Mouse (Mus musculus): ENCODE measurements around the gene Mrs2. TPM values are rescaled to one million over a fixed set of nuclear protein-coding genes. Genes with fewer than 3 reads are reported as not detected.

Gene Mrs2
- polyA plus RNA-seq, 1 experiment from 2014 or later = 17.3 TPM

GRCm38 (mm10) chr13:25022386-25022785, 2.2 kb upstream of the Mrs2 start:
- no peaks in the 10 kb centered on the region for H3K36me3 ChIP-seq (replicated peaks)
- H3K27ac ChIP-seq = no peak overlapping the region
- peaks cover 20% of the 10 kb centered on the region for H3K4me1 ChIP-seq
- H3K27me3 ChIP-seq (replicated peaks) = no peaks in the 10 kb centered on the region
- WGBS = 77% methylated on average over 4 of the region's 4 CpGs
- H3K9ac ChIP-seq = no peak overlapping the region
- H3K4me2 ChIP-seq = no peak overlapping the region
- no peak for ATAC-seq (replicated peaks)
- no peak overlapping the region for H3K4me3 ChIP-seq
- H3K9me3 ChIP-seq = no peaks in the 10 kb centered on the region

GRCm38 (mm10) chr13:25020540-25020892, 337 bp upstream of the Mrs2 start:
- Histone ChIP-seq H3K9ac (peak overlapping the region; percentile 87; the same call in 1 of the 2 replicates), H3K4me2 (peak overlapping the region; percentile 64), H3K27ac (peak overlapping the region; percentile 84), H3K27me3 (replicated peaks) (no peaks in the 10 kb centered on the region), H3K4me3 (peak overlapping the region; percentile 89), H3K4me1 (peaks cover 20% of the 10 kb centered on the region), H3K36me3 (replicated peaks) (no peaks in the 10 kb centered on the region), H3K9me3 (no peaks in the 10 kb centered on the region)
- WGBS = 53% methylated on average over 4 of the region's 4 CpGs
- peak; percentile 51 for ATAC-seq (replicated peaks)

GRCm38 (mm10) chr13:25018316-25018715, 1.9 kb downstream of the Mrs2 start:
- 92% methylated on average over 9 of the region's 9 CpGs for WGBS
- ATAC-seq (replicated peaks) = no peak
- H3K9ac ChIP-seq = no peak overlapping the region
- H3K36me3 ChIP-seq (replicated peaks) = no peaks in the 10 kb centered on the region
- H3K27me3 ChIP-seq (replicated peaks) = no peaks in the 10 kb centered on the region
- H3K4me3 ChIP-seq = no peak overlapping the region
- H3K27ac ChIP-seq = no peak overlapping the region
- peak overlapping the region; percentile 64; the same call in 1 of the 2 replicates for H3K4me2 ChIP-seq
- H3K4me1 ChIP-seq = peaks cover 20% of the 10 kb centered on the region
- no peaks in the 10 kb centered on the region for H3K9me3 ChIP-seq

GRCm38 (mm10) chr13:25007115-25007514, 13.1 kb downstream of the Mrs2 start:
- no peaks in the 10 kb centered on the region for H3K27me3 ChIP-seq (replicated peaks)
- no peak overlapping the region for H3K9ac ChIP-seq
- no peak overlapping the region for H3K4me3 ChIP-seq
- ATAC-seq (replicated peaks) = no peak
- H3K36me3 ChIP-seq (replicated peaks) = peaks cover 17% of the 10 kb centered on the region
- no peak overlapping the region for H3K27ac ChIP-seq
- H3K4me1 ChIP-seq = no peaks in the 10 kb centered on the region
- no peaks in the 10 kb centered on the region for H3K9me3 ChIP-seq
- no peak overlapping the region for H3K4me2 ChIP-seq
- WGBS = 87% methylated on average over 8 of the region's 8 CpGs

- no peak overlapping the region for H3K4me3 ChIP-seq
- H3K9me3 ChIP-seq = no peaks in the 10 kb centered on the region
- H3K27ac ChIP-seq = no peak overlapping the region
- H3K4me1 ChIP-seq = no peaks in the 10 kb centered on the region
- no peaks in the 10 kb centered on the region for H3K27me3 ChIP-seq (replicated peaks)
- H3K4me2 ChIP-seq = no peak overlapping the region
- H3K36me3 ChIP-seq (replicated peaks) = peaks cover 33% of the 10 kb centered on the region
- ATAC-seq (replicated peaks) = no peak
- H3K9ac ChIP-seq = no peak overlapping the region
Measured at GRCm38 (mm10) chr13:25002965-25003364, 17.2 kb downstream of the Mrs2 start.

- WGBS = 91% methylated on average over 2 of the region's 2 CpGs
- H3K27ac ChIP-seq = no peak overlapping the region
- H3K9me3 ChIP-seq = no peaks in the 10 kb centered on the region
- no peak overlapping the region for H3K4me2 ChIP-seq
- H3K4me3 ChIP-seq = no peak overlapping the region
- no peak for ATAC-seq (replicated peaks)
- no peaks in the 10 kb centered on the region for H3K4me1 ChIP-seq
- peaks cover 57% of the 10 kb centered on the region for H3K36me3 ChIP-seq (replicated peaks)
- no peaks in the 10 kb centered on the region for H3K27me3 ChIP-seq (replicated peaks)
- no peak overlapping the region for H3K9ac ChIP-seq
Measured at GRCm38 (mm10) chr13:24999538-24999937, 20.6 kb downstream of the Mrs2 start.

- no peak overlapping the region for H3K27ac ChIP-seq
- H3K36me3 ChIP-seq (replicated peaks) = peaks cover 56% of the 10 kb centered on the region
- no peak overlapping the region for H3K4me3 ChIP-seq
- H3K27me3 ChIP-seq (replicated peaks) = no peaks in the 10 kb centered on the region
- H3K4me1 ChIP-seq = no peaks in the 10 kb centered on the region
- ATAC-seq (replicated peaks) = no peak
- H3K9me3 ChIP-seq = no peaks in the 10 kb centered on the region
- no peak overlapping the region for H3K4me2 ChIP-seq
- H3K9ac ChIP-seq = no peak overlapping the region
- WGBS = 44% methylated on average over 2 of the region's 2 CpGs
Measured at GRCm38 (mm10) chr13:24993160-24993559, 27.0 kb downstream of the Mrs2 start.

GRCm38 (mm10) chr13:24989006-24989405, 31.2 kb downstream of the Mrs2 start:
- Histone ChIP-seq H3K27ac (no peak overlapping the region), H3K9me3 (no peaks in the 10 kb centered on the region), H3K36me3 (replicated peaks) (peaks cover 15% of the 10 kb centered on the region), H3K9ac (no peak overlapping the region), H3K4me1 (no peaks in the 10 kb centered on the region), H3K27me3 (replicated peaks) (no peaks in the 10 kb centered on the region), H3K4me2 (no peak overlapping the region), H3K4me3 (no peak overlapping the region)
- ATAC-seq (replicated peaks) = no peak
- WGBS = 80% methylated on average over 6 of the region's 6 CpGs

GRCm38 (mm10) chr13:24988391-24988790, 31.8 kb downstream of the Mrs2 start:
- no peaks in the 10 kb centered on the region for H3K27me3 ChIP-seq (replicated peaks)
- H3K4me1 ChIP-seq = no peaks in the 10 kb centered on the region
- H3K4me3 ChIP-seq = no peak overlapping the region
- no peak overlapping the region for H3K9ac ChIP-seq
- peaks cover 11% of the 10 kb centered on the region for H3K36me3 ChIP-seq (replicated peaks)
- WGBS = 43% methylated on average over 7 of the region's 7 CpGs
- ATAC-seq (replicated peaks) = peak; percentile 60
- H3K9me3 ChIP-seq = no peaks in the 10 kb centered on the region
- no peak overlapping the region for H3K4me2 ChIP-seq
- H3K27ac ChIP-seq = no peak overlapping the region

- Histone ChIP-seq H3K27me3 (replicated peaks) (no peaks in the 10 kb centered on the region), H3K27ac (0 out of 2 replicates have a peak overlapping the region, but pooled peaks have one; percentile 15), H3K9me3 (no peaks in the 10 kb centered on the region), H3K36me3 (replicated peaks) (peaks cover 6% of the 10 kb centered on the region), H3K4me3 (no peak overlapping the region), H3K9ac (no peak overlapping the region), H3K4me2 (no peak overlapping the region), H3K4me1 (no peaks in the 10 kb centered on the region)
- WGBS = 45% methylated on average over 2 of the region's 2 CpGs
- peak; percentile 61 for ATAC-seq (replicated peaks)
Measured at GRCm38 (mm10) chr13:24985435-24985834, 34.7 kb downstream of the Mrs2 start.

GRCm38 (mm10) chr13:24981031-24981430, 39.1 kb downstream of the Mrs2 start:
- no peak overlapping the region for H3K9ac ChIP-seq
- 92% methylated on average over 6 of the region's 6 CpGs for WGBS
- ATAC-seq (replicated peaks) = no peak

GRCm38 (mm10) chr13:24977820-24978342, 42.3 kb downstream of the Mrs2 start:
- Histone ChIP-seq H3K9ac (no peak overlapping the region), H3K4me2 (no peak overlapping the region), H3K27ac (no peak overlapping the region), H3K9me3 (no peaks in the 10 kb centered on the region), H3K4me1 (no peaks in the 10 kb centered on the region), H3K4me3 (no peak overlapping the region), H3K27me3 (replicated peaks) (no peaks in the 10 kb centered on the region), H3K36me3 (replicated peaks) (no peaks in the 10 kb centered on the region)
- WGBS = 84% methylated on average over 5 of the region's 5 CpGs
- ATAC-seq (replicated peaks) = no peak

More at GRCm38 (mm10) chr13:24981031-24981430, 39.1 kb downstream of the Mrs2 start:
- Histone ChIP-seq H3K9me3 (no peaks in the 10 kb centered on the region), H3K4me3 (no peak overlapping the region), H3K4me1 (no peaks in the 10 kb centered on the region), H3K4me2 (no peak overlapping the region), H3K27me3 (replicated peaks) (no peaks in the 10 kb centered on the region), H3K36me3 (replicated peaks) (no peaks in the 10 kb centered on the region), H3K27ac (no peak overlapping the region)

- Histone ChIP-seq H3K4me1 (no peaks in the 10 kb centered on the region), H3K4me3 (no peak overlapping the region), H3K27ac (no peak overlapping the region), H3K36me3 (replicated peaks) (no peaks in the 10 kb centered on the region), H3K4me2 (no peak overlapping the region), H3K9ac (no peak overlapping the region), H3K27me3 (replicated peaks) (no peaks in the 10 kb centered on the region), H3K9me3 (no peaks in the 10 kb centered on the region)
- 61% methylated on average over 4 of the region's 4 CpGs for WGBS
- ATAC-seq (replicated peaks) = 0 out of 2 replicates have a peak, but pooled peaks have one; percentile 17
Measured at GRCm38 (mm10) chr13:24976384-24976783, 43.8 kb downstream of the Mrs2 start.

All from midbrain, embryonic 15.5 days (tissue).